Mouse (Mus musculus) G1E (cell line): ENCODE measurements around the gene Fstl4. TPM values are rescaled to one million over a fixed set of nuclear protein-coding genes. Genes with fewer than 3 reads are reported as not detected.

Experiments
- ATAC-seq: 2 replicates; pipeline ENCODE4 v1.8.0; 2016; ENCODE audit warnings: mild to moderate bottlenecking; ENCODE audit not compliant: insufficient number of reproducible peaks, poor library complexity, low FRiP score, severe bottlenecking; ENCODE audit errors: extremely low read depth
- DNase-seq: peaks from one replicate; pipeline ENCODE4 v3.0.0; 2012; ENCODE audit warnings: low spot score
- H3K27me3 ChIP-seq: 2 replicates; pipeline ENCODE4 v1.6.1; 2012; ENCODE audit warnings: mild to moderate bottlenecking, low read length, inconsistent platforms; ENCODE audit not compliant: insufficient read depth
- H3K36me3 ChIP-seq: replicated peaks from 2 replicates; pipeline ENCODE3; 2012; ENCODE audit warnings: mild to moderate bottlenecking, inconsistent platforms
- H3K4me1 ChIP-seq: 2 replicates; pipeline ENCODE4 v1.6.1; 2012; ENCODE audit warnings: low read depth, low read length, inconsistent platforms, mixed read lengths; ENCODE audit not compliant: insufficient read depth
- H3K4me3 ChIP-seq: 2 replicates; pipeline ENCODE4 v1.5.1; 2012; ENCODE audit warnings: low read depth, mild to moderate bottlenecking, inconsistent platforms, low read length, moderate library complexity, mixed read lengths
- H3K9me3 ChIP-seq: replicated peaks from 2 replicates; pipeline ENCODE4 v1.6.1; 2012; ENCODE audit warnings: inconsistent platforms
- CTCF ChIP-seq: IDR thresholded peaks from 2 replicates; pipeline ENCODE4 v1.5.1; 2012; ENCODE audit warnings: low read depth, low read length, inconsistent platforms, mixed read lengths
- GATA1 ChIP-seq: IDR thresholded peaks from 2 replicates; pipeline ENCODE4 v1.6.1; 2012; ENCODE audit warnings: borderline replicate concordance, low read length, inconsistent platforms, mixed read lengths
- GATA2 ChIP-seq: IDR thresholded peaks from 2 replicates; pipeline ENCODE4 v1.6.1; 2012; ENCODE audit warnings: low read depth, low read length, inconsistent platforms, borderline replicate concordance
- POLR2AphosphoS5 ChIP-seq: IDR thresholded peaks from 2 replicates; pipeline ENCODE4 v1.6.1; 2012; ENCODE audit warnings: low read depth, low read length, inconsistent platforms; ENCODE audit not compliant: insufficient replicate concordance
- TAL1 ChIP-seq: conservative IDR thresholded peaks from 2 replicates; pipeline ENCODE4 v1.6.1; 2012; ENCODE audit warnings: low read depth, low read length, inconsistent platforms, mixed read lengths
- polyA plus RNA-seq: library from polyadenylated mRNA; stranded (reverse); fragments of >175 nt; gene quantifications from 2 replicates; pipeline ENCODE4 v1.2.3, GENCODE M21; 2012
- total RNA-seq, 2 experiments: library from RNA; stranded (forward) in 1 of 2; stranded (reverse) in 1 of 2; fragments of 200-1000 nt in 1 of 2; fragments of >200 nt in 1 of 2; fragmentation: Nextera tagmentation in 1 of 2; gene quantifications; 2 replicates each; pipeline ENCODE4 v1.2.3; 2014 to 2017

The Fstl4 gene
- total and polyA plus RNA-seq, 3 experiments = 0.05 TPM; not detected in 2

GRCm38 (mm10) chr11:52850071-52850470 is 85.6 kb downstream of the Fstl4 start:
- TF ChIP-seq CTCF (no peak), GATA2 (no peak), POLR2AphosphoS5 (no peak), TAL1 (no peak), GATA1 (no peak)
- Histone ChIP-seq H3K9me3 (no peaks in the 10 kb centered on the region), H3K36me3 (no peaks in the 10 kb centered on the region), H3K4me3 (no peak overlapping the region), H3K27me3 (no peaks in the 10 kb centered on the region), H3K4me1 (no peaks in the 10 kb centered on the region)
- ATAC-seq (no peak), DNase-seq (no peak)

- TF ChIP-seq POLR2AphosphoS5 (no peak), TAL1 (no peak), GATA2 (no peak), GATA1 (no peak)
- ATAC-seq (no peak), DNase-seq (no peak)
- Histone ChIP-seq H3K4me1 (no peaks in the 10 kb centered on the region), H3K36me3 (no peaks in the 10 kb centered on the region), H3K27me3 (no peaks in the 10 kb centered on the region), H3K9me3 (no peaks in the 10 kb centered on the region), H3K4me3 (no peak overlapping the region)
Measured at GRCm38 (mm10) chr11:52872846-52873512, 108.5 kb downstream of the Fstl4 start.

DNA sequence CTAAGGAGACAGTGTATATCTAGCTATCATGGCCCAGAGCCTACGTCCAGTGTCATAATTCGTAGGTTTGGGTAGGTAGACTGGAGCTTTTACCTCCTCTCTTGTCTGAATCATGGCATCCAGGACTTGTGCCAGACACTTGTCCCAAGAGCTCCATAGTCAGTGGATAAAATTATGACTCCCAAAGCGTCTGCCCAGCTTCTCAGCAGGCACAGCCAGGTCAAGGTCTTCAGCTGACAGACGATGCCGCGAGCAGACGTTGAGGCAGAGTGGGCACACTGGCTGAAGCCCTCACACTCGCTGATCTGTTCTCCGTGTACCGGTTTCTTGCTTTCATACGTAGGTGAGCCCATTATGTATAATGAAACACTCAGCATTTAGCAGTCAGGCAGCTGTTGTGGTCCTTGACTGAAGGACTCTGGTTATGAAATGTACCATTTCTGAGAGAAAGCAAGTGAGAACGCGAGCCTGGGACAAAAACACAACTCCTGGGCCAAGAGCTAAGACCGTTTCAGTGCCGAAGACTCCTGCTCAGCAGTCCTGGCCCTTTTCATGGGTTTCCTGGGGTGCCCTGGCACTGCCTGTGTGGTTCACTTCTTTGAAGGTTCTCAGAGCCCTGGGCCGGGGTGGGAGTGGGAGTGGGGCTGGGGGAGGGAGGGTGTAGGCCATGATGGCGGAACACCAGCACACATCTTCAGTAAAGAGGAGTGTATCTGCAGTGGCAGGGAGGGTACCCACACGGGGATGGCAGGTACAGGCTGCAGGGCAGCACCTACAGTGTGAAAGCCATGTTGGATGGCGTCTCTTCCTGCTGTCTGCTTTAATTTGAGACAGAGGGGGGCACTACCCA is 111.7 kb downstream of the Fstl4 start:
- ATAC-seq (no peak), DNase-seq (no peak)
- H3K36me3 ChIP-seq = no peaks in the 10 kb centered on the region
- no peaks in the 10 kb centered on the region for H3K27me3 ChIP-seq
- TF ChIP-seq GATA1 = no peak
- no peak overlapping the region for H3K4me3 ChIP-seq
- no peaks in the 10 kb centered on the region for H3K4me1 ChIP-seq
- no peaks in the 10 kb centered on the region for H3K9me3 ChIP-seq

- H3K4me3 ChIP-seq = no peak overlapping the region
- no peak for ATAC-seq
- TF ChIP-seq POLR2AphosphoS5 (no peak), GATA1 (no peak), CTCF (no peak), TAL1 (no peak), GATA2 (no peak)
Measured at GRCm38 (mm10) chr11:52877662-52878061, 113.2 kb downstream of the Fstl4 start.

GRCm38 (mm10) chr11:52879958-52880357 is 115.5 kb downstream of the Fstl4 start:
- no peak for TF ChIP-seq TAL1
- no peak for TF ChIP-seq GATA2
- H3K27me3 ChIP-seq = no peaks in the 10 kb centered on the region; the same call in 1 of the 2 replicates
- DNase-seq = no peak
- no peaks in the 10 kb centered on the region for H3K4me1 ChIP-seq
- ATAC-seq = no peak
- H3K4me3 ChIP-seq = no peak overlapping the region
- no peaks in the 10 kb centered on the region for H3K9me3 ChIP-seq
- H3K36me3 ChIP-seq = no peaks in the 10 kb centered on the region

More at GRCm38 (mm10) chr11:52877662-52878061, 113.2 kb downstream of the Fstl4 start:
- no peaks in the 10 kb centered on the region; the same call in 1 of the 2 replicates for H3K27me3 ChIP-seq
- H3K36me3 ChIP-seq = no peaks in the 10 kb centered on the region
- no peaks in the 10 kb centered on the region for H3K9me3 ChIP-seq
- no peak for DNase-seq
- H3K4me1 ChIP-seq = no peaks in the 10 kb centered on the region

DNA sequence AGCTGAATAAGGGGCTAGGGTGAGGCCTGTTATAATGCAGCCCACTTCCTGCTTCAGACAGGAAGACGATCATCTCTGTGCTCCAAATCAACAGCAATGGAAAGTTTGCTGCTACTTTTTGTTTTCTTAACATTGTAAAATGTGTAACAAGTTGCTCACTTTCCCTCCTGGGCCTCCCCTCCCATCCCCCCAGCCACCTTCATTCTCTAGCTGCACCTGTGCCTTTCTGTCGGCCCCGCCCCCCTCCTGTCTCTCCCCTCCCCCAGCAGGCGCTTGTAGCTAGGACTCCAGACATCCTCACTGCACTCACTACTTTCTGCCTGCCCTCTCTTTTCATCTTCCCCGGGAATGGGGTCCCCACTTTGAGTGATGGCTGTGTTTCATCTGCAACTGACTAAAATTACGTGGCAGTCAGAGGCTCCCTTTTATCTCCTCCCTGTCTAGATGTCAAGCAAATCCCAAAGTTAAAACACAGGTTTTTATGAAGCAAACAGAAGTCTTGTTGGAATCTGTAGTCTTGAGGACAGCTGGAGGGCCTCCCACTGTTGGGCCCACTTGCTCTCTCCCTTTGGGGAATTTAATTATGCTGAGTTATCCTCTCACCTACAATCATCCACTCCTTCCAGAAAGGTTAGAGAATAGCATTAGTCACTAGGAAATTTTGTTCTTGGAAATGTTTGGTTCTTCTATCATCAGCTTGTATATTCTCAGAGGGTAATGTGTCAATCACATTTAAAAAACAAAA is 122.3 kb downstream of the Fstl4 start:
- ATAC-seq (no peak), DNase-seq (no peak)
- Histone ChIP-seq H3K4me1 (no peaks in the 10 kb centered on the region), H3K36me3 (no peaks in the 10 kb centered on the region), H3K4me3 (no peak overlapping the region), H3K27me3 (no peaks in the 10 kb centered on the region; the same call in 1 of the 2 replicates), H3K9me3 (no peaks in the 10 kb centered on the region)
- TF ChIP-seq GATA1 (no peak), POLR2AphosphoS5 (no peak), CTCF (no peak), GATA2 (no peak), TAL1 (no peak)
